Mouse (Mus musculus) T-helper 1 cell (primary cell): ENCODE measurements at regions not wholly inside any gene's neighbourhood (a gene's known extent, or its start where the extent isn't known, plus 50 kb on each side); places are given as distances from the start of the nearest gene placed in this dataset.

Source experiments
- in situ Hi-C: fragments of 300-600 bp; cut with MboI, MseI; formaldehyde crosslinking; loops from one replicate; pipeline ENCODE4 v1.15.1; 2025; ENCODE audit warnings: high pct_unique_total_duplicates

DNA sequence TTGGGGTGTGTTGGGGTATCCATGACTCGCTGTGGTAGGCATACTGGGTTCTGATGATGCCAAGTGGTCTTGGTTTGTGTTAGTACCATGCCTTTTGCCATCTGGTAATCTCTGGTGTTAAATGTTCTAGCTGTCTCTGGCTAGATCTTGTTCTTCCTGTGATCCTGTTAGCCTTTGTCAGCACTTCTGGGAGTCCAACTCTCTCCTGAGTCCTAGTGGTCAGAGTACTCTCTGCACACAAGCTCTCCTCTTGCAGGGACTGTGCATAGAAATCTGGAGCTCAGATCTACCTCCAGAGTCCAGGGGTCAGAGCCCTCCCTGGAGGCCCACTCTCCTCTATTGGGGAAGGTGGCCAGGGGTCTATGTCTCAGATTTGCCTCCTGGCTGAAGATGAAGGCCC lies 922.0 kb upstream of the Kif18a start:
- in situ Hi-C loops, result loop anchor here (5.0 kb wide), 1 partner anchor 56 kb away; no protein-coding TSS in a partner anchor

DNA sequence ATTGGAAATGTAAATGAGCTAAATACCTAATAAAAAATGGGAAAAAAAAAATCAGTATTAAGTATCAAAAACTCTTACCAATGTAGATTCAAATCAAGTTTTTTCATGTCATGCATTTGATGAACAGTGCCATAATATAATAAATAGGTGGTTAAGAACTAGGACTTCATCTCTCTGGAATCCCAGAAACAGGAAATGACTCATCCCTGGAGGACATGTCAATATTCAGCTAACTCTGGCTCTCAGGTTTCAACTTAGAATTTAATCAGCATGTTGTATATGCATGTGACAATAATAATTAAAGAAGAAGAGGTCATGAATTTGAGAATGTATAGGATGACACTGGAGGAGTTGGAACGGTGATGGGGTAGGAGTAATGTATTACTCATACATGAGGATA lies 876.4 kb upstream of the Kif18a start:
- in situ Hi-C loops, result no loop called here

DNA sequence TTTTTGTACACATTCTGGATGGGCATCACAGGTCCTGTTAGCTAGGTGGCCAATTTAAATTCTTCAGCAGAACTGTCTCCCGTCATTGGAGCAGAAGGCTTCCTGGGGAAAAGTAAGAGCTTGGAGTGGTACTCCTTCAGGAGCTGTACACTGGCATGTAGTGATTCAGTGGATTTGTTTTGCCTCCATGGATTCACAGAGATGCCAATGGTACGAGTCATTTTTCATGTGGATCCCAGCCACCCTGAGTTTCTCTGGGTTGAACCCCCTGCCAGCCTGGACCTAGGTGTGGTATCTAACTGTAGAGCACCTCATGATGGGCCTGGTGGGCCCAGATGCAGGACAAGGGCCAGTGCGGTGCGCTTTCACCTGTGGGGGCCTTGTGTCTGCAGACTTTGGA lies 833.9 kb upstream of the Kif18a start:
- in situ Hi-C loops, result no loop called here
